ENCODE assay signal across 8 mouse cellular contexts in genomic region chr5:142932084-142932685, GRCm38 (mm10). TPM values are rescaled to one million over a fixed set of nuclear protein-coding genes. Genes with fewer than 3 reads are reported as not detected.
DNase-seq lines count a peak whose midpoint lies in the region; ATAC-seq and TF ChIP-seq lines count a peak whose summit lies in the region.

No protein-coding gene starts in this region.

- peak; percentile 33 for ATAC-seq in activated CD4-positive, CD25-positive, alpha-beta regulatory T cell, adult 4 months
- ATAC-seq in intestine, embryonic 14.5 days (replicated peaks; ENCODE audit: low FRiP score, low TSS enrichment, low read depth): peak; percentile 26; the same call in 1 of the 2 replicates
- peak; percentile 70 for ATAC-seq in megakaryocyte-erythroid progenitor cell, adult 5-6 weeks (replicated peaks; ENCODE audit: low FRiP score, low TSS enrichment, poor library complexity, severe bottlenecking)
- 0 out of 2 replicates have a peak, but pooled peaks have one; percentile 17 for ATAC-seq in stomach, embryonic 14.5 days (ENCODE audit: insufficient number of reproducible peaks, insufficient read depth, low FRiP score, low read depth)

- TF ChIP-seq CTCF in cortical plate, adult 2 months (IDR thresholded peaks at IDR 0.05; ENCODE audit: extremely low read depth, insufficient read depth, low read length): peak; percentile 73

- no peak overlapping the region for H3K9ac ChIP-seq in intestine, embryonic 14.5 days (ENCODE audit: low read length)
- H3K9ac ChIP-seq in stomach, embryonic 14.5 days (replicated peaks; ENCODE audit: low read depth, low read length): no peak overlapping the region

- TF ChIP-seq POLR2A in cortical plate, adult 2 months (IDR thresholded peaks at IDR 0.05; ENCODE audit: extremely low read depth, insufficient read depth, low read length): no peak

- 16% methylated on average over 9 of the region's 9 CpGs for WGBS in intestine, embryonic 14.5 days
- WGBS in stomach, embryonic 14.5 days: 20% methylated on average over 9 of the region's 9 CpGs

- peak; percentile 98 for DNase-seq in 3T3-L1 (ENCODE audit: low read depth, low spot score)
- DNase-seq in gastrocnemius, postnatal 10 days: peak; percentile 70
- peak; percentile 80 for DNase-seq in intestine, embryonic 14.5 days (ENCODE audit: low spot score)
- peak; percentile 30 to 63 for DNase-seq in left cerebral cortex, postnatal 36 days (ENCODE audit: low spot score in 2 of 2)

- H3K36me3 ChIP-seq in intestine, embryonic 14.5 days (ENCODE audit: control insufficient read depth, insufficient read depth, low read length): no peaks in the 10 kb centered on the region
- H3K36me3 ChIP-seq in stomach, embryonic 14.5 days (ENCODE audit: control insufficient read depth, insufficient read depth, low read length): no peaks in the 10 kb centered on the region

- H3K4me1 ChIP-seq in cortical plate, adult 2 months (ENCODE audit: control insufficient read depth, insufficient read depth, low read length): peaks cover 2% of the 10 kb centered on the region; the same call in 1 of the 2 replicates
- peaks cover 15% of the 10 kb centered on the region for H3K4me1 ChIP-seq in intestine, embryonic 14.5 days (replicated peaks; ENCODE audit: control insufficient read depth, insufficient read depth, low read length)
- H3K4me1 ChIP-seq in stomach, embryonic 14.5 days (ENCODE audit: control insufficient read depth, insufficient read depth, low read length): peaks cover 2% of the 10 kb centered on the region; the same call in 1 of the 2 replicates

- no peak overlapping the region for H3K4me3 ChIP-seq in cortical plate, adult 2 months (ENCODE audit: insufficient read depth, low read length)
- no peak overlapping the region for H3K4me3 ChIP-seq in intestine, embryonic 14.5 days (ENCODE audit: low read depth, low read length)
- H3K4me3 ChIP-seq in stomach, embryonic 14.5 days (ENCODE audit: low read depth, low read length): no peak overlapping the region

- H3K27me3 ChIP-seq in intestine, embryonic 14.5 days (replicated peaks; ENCODE audit: control insufficient read depth, insufficient read depth, low read length): no peaks in the 10 kb centered on the region
- no peaks in the 10 kb centered on the region for H3K27me3 ChIP-seq in stomach, embryonic 14.5 days (ENCODE audit: control insufficient read depth, insufficient read depth, low read length)

- intact Hi-C loops in left cerebral cortex, postnatal 36 days (cut with DNase I): loop anchor here (2.0 kb wide), 1 partner anchor 53 kb away; no protein-coding TSS in a partner anchor

- no peak overlapping the region for H3K27ac ChIP-seq in cortical plate, adult 2 months (ENCODE audit: insufficient read depth, low read length)
- no peak overlapping the region for H3K27ac ChIP-seq in intestine, embryonic 14.5 days (ENCODE audit: low read depth)
- H3K27ac ChIP-seq in stomach, embryonic 14.5 days (ENCODE audit: low read length): 0 out of 2 replicates have a peak overlapping the region, but pooled peaks have one; percentile 27

- H3K4me2 ChIP-seq in intestine, embryonic 14.5 days (ENCODE audit: low read length): no peak overlapping the region
- H3K4me2 ChIP-seq in stomach, embryonic 14.5 days (replicated peaks; ENCODE audit: low read depth, low read length): peak overlapping the region; percentile 29

- H3K9me3 ChIP-seq in intestine, embryonic 14.5 days (ENCODE audit: control insufficient read depth, low read length): no peaks in the 10 kb centered on the region
- H3K9me3 ChIP-seq in stomach, embryonic 14.5 days (ENCODE audit: control insufficient read depth, low read depth, low read length): no peaks in the 10 kb centered on the region

RNA-seq across cellular contexts. Expression of gene Actb, which starts 25.6 kb away (rescaled TPM):
- polyA plus RNA-seq in activated CD4-positive, CD25-positive, alpha-beta regulatory T cell, adult 4 months (2017; shearing (Covaris generic)): over 10,000 TPM; 26,186 to 54,151 TPM
- polyA plus RNA-seq in cortical plate, adult 2 months (2012; rRNA removed): 2,590 and 2,602 TPM in 2 replicates
- 1,000 to 10,000 TPM; 1,451 to 1,869 TPM for total RNA-seq in gastrocnemius, postnatal 10 days (2021)
- polyA plus RNA-seq in intestine, embryonic 14.5 days (2014; fragmentation: Nextera tagmentation; extraction: Ambion mirVana): 15,561 and 16,510 TPM in 2 replicates
- 1,000 to 10,000 TPM; 2,229 to 2,541 TPM for total RNA-seq in left cerebral cortex, postnatal 36 days (2021)
- total RNA-seq in megakaryocyte-erythroid progenitor cell, adult 5-6 weeks (2014; fragmentation: Nextera tagmentation): 1,959 and 3,523 TPM in 2 replicates
- total RNA-seq in megakaryocyte-erythroid progenitor cell, adult 5-6 weeks (2017): 1,717 and 2,932 TPM in 2 replicates
- 17,142 and 17,567 TPM in 2 replicates for polyA plus RNA-seq in stomach, embryonic 14.5 days (2014; fragmentation: Nextera tagmentation; extraction: Ambion mirVana)

RNA-seq across cellular contexts. Expression of gene Fscn1, which starts 28.0 kb away (rescaled TPM):
- polyA plus RNA-seq in activated CD4-positive, CD25-positive, alpha-beta regulatory T cell, adult 4 months (2017; shearing (Covaris generic)): under 1 TPM; 0.26 to 0.42 TPM
- 260 and 267 TPM in 2 replicates for polyA plus RNA-seq in cortical plate, adult 2 months (2012; rRNA removed)
- total RNA-seq in gastrocnemius, postnatal 10 days (2021): 100 to 1,000 TPM in 1 of 2 experiments, 10 to 100 TPM in 1; 94.0 to 121 TPM
- 230 and 247 TPM in 2 replicates for polyA plus RNA-seq in intestine, embryonic 14.5 days (2014; fragmentation: Nextera tagmentation; extraction: Ambion mirVana)
- total RNA-seq in left cerebral cortex, postnatal 36 days (2021): 100 to 1,000 TPM; 310 to 396 TPM
- total RNA-seq in megakaryocyte-erythroid progenitor cell, adult 5-6 weeks (2014; fragmentation: Nextera tagmentation): 0.17 TPM in 1 of 2 replicates, not detected in the other
- total RNA-seq in megakaryocyte-erythroid progenitor cell, adult 5-6 weeks (2017): 0.11 TPM in 1 of 2 replicates, not detected in the other
- polyA plus RNA-seq in stomach, embryonic 14.5 days (2014; fragmentation: Nextera tagmentation; extraction: Ambion mirVana): 232 and 251 TPM in 2 replicates

RNA-seq across cellular contexts. Expression of gene Fbxl18, which starts 37.0 kb away (rescaled TPM):
- 10 to 100 TPM in 1 of 2 experiments, 1 to 10 TPM in 1; 2.1 to 13.9 TPM for polyA plus RNA-seq in activated CD4-positive, CD25-positive, alpha-beta regulatory T cell, adult 4 months (2017; shearing (Covaris generic))
- polyA plus RNA-seq in cortical plate, adult 2 months (2012; rRNA removed): 22.4 and 22.7 TPM in 2 replicates
- total RNA-seq in gastrocnemius, postnatal 10 days (2021): 1 to 10 TPM; 7.1 to 8.4 TPM
- polyA plus RNA-seq in intestine, embryonic 14.5 days (2014; fragmentation: Nextera tagmentation; extraction: Ambion mirVana): 10.3 and 10.8 TPM in 2 replicates
- 10 to 100 TPM; 30.4 to 34.1 TPM for total RNA-seq in left cerebral cortex, postnatal 36 days (2021)
- 7.7 and 7.8 TPM in 2 replicates for total RNA-seq in megakaryocyte-erythroid progenitor cell, adult 5-6 weeks (2014; fragmentation: Nextera tagmentation)
- 1.4 and 3.9 TPM in 2 replicates for total RNA-seq in megakaryocyte-erythroid progenitor cell, adult 5-6 weeks (2017)
- 9.1 and 10.5 TPM in 2 replicates for polyA plus RNA-seq in stomach, embryonic 14.5 days (2014; fragmentation: Nextera tagmentation; extraction: Ambion mirVana)

Comparison
In these comparisons a context has a peak if more than half of its experiments do, and no peak if none do; other contexts are left out.
1. DNase-seq: peak in every context shown above with its lines; median percentile 98 in 3T3-L1; 80 in intestine, embryonic 14.5 days; 70 in gastrocnemius, postnatal 10 days; 46 in left cerebral cortex, postnatal 36 days.
2. ATAC-seq: peak in every context shown above with its lines; median percentile 70 in megakaryocyte-erythroid progenitor cell, adult 5-6 weeks; 33 in activated CD4-positive, CD25-positive, alpha-beta regulatory T cell, adult 4 months; 26 in intestine, embryonic 14.5 days; 17 in stomach, embryonic 14.5 days.
3. RNA of gene Fscn1, which starts 28.0 kb away (polyA plus RNA-seq): 260 to 267 TPM in cortical plate, adult 2 months, 232 to 251 TPM in stomach, embryonic 14.5 days and 230 to 247 TPM in intestine, embryonic 14.5 days; 0.26 to 0.42 TPM in activated CD4-positive, CD25-positive, alpha-beta regulatory T cell, adult 4 months; every median in the first group is over 100 times any median in the second.